Mouse (Mus musculus): ENCODE results near the gene Faah. TPM values are rescaled to one million over a fixed set of nuclear protein-coding genes. Genes with fewer than 3 reads are reported as not detected.

Faah gene
- polyA plus RNA-seq, 1 experiment = 34.7 TPM

- Histone ChIP-seq H3K27ac (ENCODE audit: insufficient read depth, low read depth, low read length) (no peak overlapping the region), H3K36me3 (ENCODE audit: control insufficient read depth, insufficient read depth, low read length) (no peaks in the 10 kb centered on the region), H3K4me1 (ENCODE audit: control insufficient read depth, insufficient read depth, low read length) (no peaks in the 10 kb centered on the region), H3K4me3 (ENCODE audit: insufficient read depth, low read depth, low read length) (no peak overlapping the region), H3K27me3 (replicated peaks; ENCODE audit: control insufficient read depth, insufficient read depth, low read length) (no peaks in the 10 kb centered on the region)
- TF ChIP-seq CTCF (conservative IDR thresholded peaks at IDR 0.05; ENCODE audit: insufficient read depth, insufficient read length, low read depth, low read length) (no peak), POLR2A (IDR thresholded peaks at IDR 0.05; ENCODE audit: low read depth, low read length) (no peak)
- DNase-seq = no peak
- WGBS = 73% methylated on average over 1 of the region's 1 CpGs
These were observed 30.3 kb downstream of the Faah start for GRCm38 (mm10) chr4:115987436-115987835.

DNA sequence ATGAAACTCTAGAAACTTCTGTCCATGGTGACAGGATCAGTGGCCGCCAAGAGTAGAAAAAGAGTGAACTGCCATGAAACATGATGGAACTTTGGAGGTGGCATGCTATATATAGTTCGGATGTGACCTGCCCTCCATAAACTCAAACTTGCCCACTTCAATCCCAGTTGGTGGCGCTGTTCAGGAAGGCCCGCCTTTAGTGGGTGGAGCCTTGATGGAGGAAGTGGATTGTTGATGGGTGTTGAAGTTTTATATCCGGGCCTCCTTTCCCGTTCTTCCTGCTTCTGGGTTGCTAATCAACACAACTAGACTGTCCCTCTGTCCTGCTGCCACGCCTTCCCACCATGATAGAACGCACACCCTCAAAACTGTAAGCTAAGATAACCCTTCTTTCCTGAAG lies 32.8 kb downstream of the Faah start:
- WGBS = 44% methylated on average over 8 of the region's 8 CpGs
- TF ChIP-seq POLR2A (IDR thresholded peaks at IDR 0.05; ENCODE audit: low read depth, low read length) = no peak
- TF ChIP-seq CTCF (conservative IDR thresholded peaks at IDR 0.05; ENCODE audit: insufficient read depth, insufficient read length, low read depth, low read length) = no peak
- Histone ChIP-seq H3K36me3 (ENCODE audit: control insufficient read depth, insufficient read depth, low read length) (no peaks in the 10 kb centered on the region), H3K27me3 (replicated peaks; ENCODE audit: control insufficient read depth, insufficient read depth, low read length) (no peaks in the 10 kb centered on the region), H3K4me1 (ENCODE audit: control insufficient read depth, insufficient read depth, low read length) (no peaks in the 10 kb centered on the region), H3K4me3 (ENCODE audit: insufficient read depth, low read depth, low read length) (no peak overlapping the region), H3K27ac (ENCODE audit: insufficient read depth, low read depth, low read length) (no peak overlapping the region)
- DNase-seq = peak; percentile 12

- no peak overlapping the region for H3K27ac ChIP-seq (ENCODE audit: insufficient read depth, low read depth, low read length)
- H3K4me3 ChIP-seq (ENCODE audit: insufficient read depth, low read depth, low read length) = no peak overlapping the region
- TF ChIP-seq POLR2A (IDR thresholded peaks at IDR 0.05; ENCODE audit: low read depth, low read length) (no peak), CTCF (conservative IDR thresholded peaks at IDR 0.05; ENCODE audit: insufficient read depth, insufficient read length, low read depth, low read length) (peak; percentile 75)
- 3% methylated on average over 13 of the region's 13 CpGs for WGBS
- no peaks in the 10 kb centered on the region for H3K4me1 ChIP-seq (ENCODE audit: control insufficient read depth, insufficient read depth, low read length)
- peaks cover 2% of the 10 kb centered on the region; the same call in 1 of the 2 replicates for H3K27me3 ChIP-seq (replicated peaks; ENCODE audit: control insufficient read depth, insufficient read depth, low read length)
- peak; percentile 86 for DNase-seq
- H3K36me3 ChIP-seq (ENCODE audit: control insufficient read depth, insufficient read depth, low read length) = no peaks in the 10 kb centered on the region
These were observed 33.6 kb downstream of the Faah start for GRCm38 (mm10) chr4:115984111-115984510.

GRCm38 (mm10) chr4:115980676-115981075 lies 37.0 kb downstream of the Faah start:
- Histone ChIP-seq H3K4me1 (ENCODE audit: control insufficient read depth, insufficient read depth, low read length) (no peaks in the 10 kb centered on the region), H3K4me3 (ENCODE audit: insufficient read depth, low read depth, low read length) (no peak overlapping the region), H3K36me3 (ENCODE audit: control insufficient read depth, insufficient read depth, low read length) (no peaks in the 10 kb centered on the region), H3K27ac (ENCODE audit: insufficient read depth, low read depth, low read length) (no peak overlapping the region), H3K27me3 (replicated peaks; ENCODE audit: control insufficient read depth, insufficient read depth, low read length) (peaks cover 2% of the 10 kb centered on the region; the same call in 1 of the 2 replicates)
- DNase-seq = peak; percentile 71
- WGBS = 2% methylated on average over 8 of the region's 8 CpGs
- no peak for TF ChIP-seq POLR2A (IDR thresholded peaks at IDR 0.05; ENCODE audit: low read depth, low read length)
- TF ChIP-seq CTCF (conservative IDR thresholded peaks at IDR 0.05; ENCODE audit: insufficient read depth, insufficient read length, low read depth, low read length) = peak; percentile 96

GRCm38 (mm10) chr4:115979437-115979836 lies 38.3 kb downstream of the Faah start:
- no peak for TF ChIP-seq POLR2A (IDR thresholded peaks at IDR 0.05; ENCODE audit: low read depth, low read length)
- TF ChIP-seq CTCF (conservative IDR thresholded peaks at IDR 0.05; ENCODE audit: insufficient read depth, insufficient read length, low read depth, low read length) = no peak
- WGBS = 4% methylated on average over 39 of the region's 39 CpGs
- Histone ChIP-seq H3K27me3 (replicated peaks; ENCODE audit: control insufficient read depth, insufficient read depth, low read length) (peaks cover 2% of the 10 kb centered on the region; the same call in 1 of the 2 replicates), H3K27ac (ENCODE audit: insufficient read depth, low read depth, low read length) (no peak overlapping the region), H3K36me3 (ENCODE audit: control insufficient read depth, insufficient read depth, low read length) (no peaks in the 10 kb centered on the region), H3K4me3 (ENCODE audit: insufficient read depth, low read depth, low read length) (no peak overlapping the region), H3K4me1 (ENCODE audit: control insufficient read depth, insufficient read depth, low read length) (no peaks in the 10 kb centered on the region)
- DNase-seq = no peak

GRCm38 (mm10) chr4:115978911-115979310 lies 38.8 kb downstream of the Faah start:
- H3K4me3 ChIP-seq (ENCODE audit: insufficient read depth, low read depth, low read length) = no peak overlapping the region
- WGBS = 53% methylated on average over 4 of the region's 4 CpGs
- DNase-seq = no peak
- peaks cover 2% of the 10 kb centered on the region; the same call in 1 of the 2 replicates for H3K27me3 ChIP-seq (replicated peaks; ENCODE audit: control insufficient read depth, insufficient read depth, low read length)
- TF ChIP-seq CTCF (conservative IDR thresholded peaks at IDR 0.05; ENCODE audit: insufficient read depth, insufficient read length, low read depth, low read length) (no peak), POLR2A (IDR thresholded peaks at IDR 0.05; ENCODE audit: low read depth, low read length) (no peak)
- H3K36me3 ChIP-seq (ENCODE audit: control insufficient read depth, insufficient read depth, low read length) = no peaks in the 10 kb centered on the region
- H3K27ac ChIP-seq (ENCODE audit: insufficient read depth, low read depth, low read length) = no peak overlapping the region
- no peaks in the 10 kb centered on the region for H3K4me1 ChIP-seq (ENCODE audit: control insufficient read depth, insufficient read depth, low read length)

DNA sequence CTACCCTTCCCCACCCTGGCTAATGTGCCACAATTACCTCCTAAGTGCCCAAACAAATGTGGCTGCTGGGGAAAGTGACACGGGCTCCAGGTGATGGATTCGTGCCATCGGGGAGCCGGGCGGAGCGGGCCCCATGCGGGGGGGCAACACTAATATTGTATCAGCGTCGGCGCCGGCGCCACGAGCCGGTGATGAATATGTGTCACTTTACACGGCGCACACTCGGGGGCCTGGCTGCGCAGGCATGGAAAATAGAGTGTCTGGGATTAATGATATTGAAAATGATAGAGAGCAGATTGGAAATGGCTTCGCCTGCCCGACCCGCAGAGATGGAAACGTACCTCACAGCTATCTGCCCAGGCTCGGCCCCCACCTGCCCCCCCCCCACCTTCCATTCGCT lies 45.2 kb downstream of the Faah start:
- H3K27me3 ChIP-seq (replicated peaks; ENCODE audit: control insufficient read depth, insufficient read depth, low read length) = no peaks in the 10 kb centered on the region
- no peak for DNase-seq
- H3K4me1 ChIP-seq (ENCODE audit: control insufficient read depth, insufficient read depth, low read length) = no peaks in the 10 kb centered on the region
- H3K36me3 ChIP-seq (ENCODE audit: control insufficient read depth, insufficient read depth, low read length) = no peaks in the 10 kb centered on the region
- TF ChIP-seq POLR2A (IDR thresholded peaks at IDR 0.05; ENCODE audit: low read depth, low read length) (no peak), CTCF (conservative IDR thresholded peaks at IDR 0.05; ENCODE audit: insufficient read depth, insufficient read length, low read depth, low read length) (no peak)
- H3K4me3 ChIP-seq (ENCODE audit: insufficient read depth, low read depth, low read length) = no peak overlapping the region
- H3K27ac ChIP-seq (ENCODE audit: insufficient read depth, low read depth, low read length) = no peak overlapping the region
- 48% methylated on average over 24 of the region's 24 CpGs for WGBS
